Mouse (Mus musculus) liver, embryonic 16.5 days (tissue): ENCODE data around the gene Rhox11. TPM values are rescaled to one million over a fixed set of nuclear protein-coding genes. Genes with fewer than 3 reads are reported as not detected.
"Not testable (repeated sequence)": the region's sequence is repeated elsewhere in the genome, so short reads cannot be mapped to it uniquely, and the experiment has no call there.

Experiments used
- ATAC-seq: fragments of 200-750 bp; cut with Nextera tagmentation; 2 replicates; pipeline ENCODE4 v1.8.0; 2017; ENCODE audit warnings: low read depth, mild to moderate bottlenecking, moderate number of reproducible peaks, moderate library complexity
- H3K27ac ChIP-seq: fragments of 300-500 bp; sonication (generic); 2 replicates; pipeline ENCODE4 v1.5.1; 2014; ENCODE audit warnings: mild to moderate bottlenecking, low read length
- H3K27me3 ChIP-seq: fragments of 300-500 bp; sonication (generic); 2 replicates; pipeline ENCODE4 v1.6.1; 2014; ENCODE audit warnings: low read depth, low read length, mixed read lengths; ENCODE audit not compliant: control insufficient read depth, insufficient read depth
- H3K36me3 ChIP-seq: fragments of 300-500 bp; sonication (generic); 2 replicates; pipeline ENCODE4 v1.6.1; 2014; ENCODE audit warnings: mild to moderate bottlenecking; ENCODE audit not compliant: control insufficient read depth, insufficient read depth
- H3K4me1 ChIP-seq: fragments of 300-500 bp; sonication (generic); 2 replicates; pipeline ENCODE4 v1.6.1; 2014; ENCODE audit warnings: low read depth, low read length, mixed read lengths; ENCODE audit not compliant: control insufficient read depth
- H3K4me2 ChIP-seq: fragments of 300-500 bp; sonication (generic); 2 replicates; pipeline ENCODE4 v1.6.1; 2014; ENCODE audit warnings: low read depth, low read length, mixed read lengths
- H3K4me3 ChIP-seq: fragments of 300-500 bp; sonication (generic); 2 replicates; pipeline ENCODE4 v1.5.1; 2014; ENCODE audit warnings: low read depth, mild to moderate bottlenecking, low read length
- H3K9ac ChIP-seq: fragments of 300-500 bp; sonication (generic); 2 replicates; pipeline ENCODE4 v1.6.1; 2014; ENCODE audit warnings: low read depth, low read length
- H3K9me3 ChIP-seq: fragments of 300-500 bp; sonication (generic); replicated peaks from 2 replicates; pipeline ENCODE4 v1.6.1; 2016; ENCODE audit warnings: low read length; ENCODE audit not compliant: control insufficient read depth
- WGBS: fragments of 180-500 bp; shearing (Covaris S2); extraction: QIAGEN DNeasy Blood & Tissue Kit; methylation state at CpG from one replicate; pipeline ENCODE4 v1.1.7; 2014; ENCODE audit not compliant: insufficient replicate concordance; 5-methylcytosine and 5-hydroxymethylcytosine counted together
- polyA plus RNA-seq: library from polyadenylated mRNA; unstranded; fragments of >200 nt; fragmentation: Nextera tagmentation; extraction: Ambion mirVana; gene quantifications from 2 replicates; pipeline ENCODE4 v1.2.1, GENCODE M21; 2015

The Rhox11 gene
- not detected in 2 replicates for polyA plus RNA-seq

- no peaks in the 10 kb centered on the region for H3K27me3 ChIP-seq
- 68% methylated on average over 9 of the region's 9 CpGs for WGBS
- no peak for ATAC-seq
Observed at GRCm38 (mm10) chrX:38085041-38085440, at the start of gene Rhox11. Gene Rhox11 (minus strand): TSS chrX:38085141.

GRCm38 (mm10) chrX:38121478-38121877 lies 36.5 kb upstream of the Rhox11 start:
- Histone ChIP-seq H3K4me3 (no peak overlapping the region), H3K4me1 (no peaks in the 10 kb centered on the region), H3K36me3 (no peaks in the 10 kb centered on the region), H3K9me3 (no peaks in the 10 kb centered on the region), H3K27ac (no peak overlapping the region), H3K9ac (no peak overlapping the region), H3K4me2 (no peak overlapping the region), H3K27me3 (no peaks in the 10 kb centered on the region)
- WGBS: 78% methylated on average over 34 of the region's 34 CpGs
- ATAC-seq: no peak

More at GRCm38 (mm10) chrX:38085041-38085440, at the start of gene Rhox11:
- Histone ChIP-seq H3K4me1 (no peaks in the 10 kb centered on the region), H3K9me3 (no peaks in the 10 kb centered on the region), H3K4me2 (no peak within 1 kb of the TSS), H3K36me3 (no peaks in the 10 kb centered on the region), H3K27ac (no peak within 1 kb of the TSS), H3K9ac (no peak within 1 kb of the TSS), H3K4me3 (no peak within 1 kb of the TSS)

GRCm38 (mm10) chrX:38120982-38121381 lies 36.0 kb upstream of the Rhox11 start, which contains the start of gene Rhox13:
Gene Rhox13 (plus strand): TSS chrX:38121219.
- H3K4me1 ChIP-seq: no peaks in the 10 kb centered on the region
- no peak within 1 kb of the TSS for H3K4me3 ChIP-seq
- 82% methylated on average over 20 of the region's 20 CpGs for WGBS
- no peaks in the 10 kb centered on the region for H3K27me3 ChIP-seq
- ATAC-seq: no peak
- no peak within 1 kb of the TSS for H3K4me2 ChIP-seq
- no peaks in the 10 kb centered on the region for H3K36me3 ChIP-seq
- H3K9ac ChIP-seq: no peak within 1 kb of the TSS
- no peaks in the 10 kb centered on the region for H3K9me3 ChIP-seq
- no peak within 1 kb of the TSS for H3K27ac ChIP-seq

GRCm38 (mm10) chrX:38110807-38111206 lies 25.9 kb upstream of the Rhox11 start, which contains the start of gene Rhox12:
Gene Rhox12 (minus strand): TSS chrX:38110907.
- H3K9ac ChIP-seq: no peak within 1 kb of the TSS
- H3K27me3 ChIP-seq: no peaks in the 10 kb centered on the region
- no peaks in the 10 kb centered on the region for H3K36me3 ChIP-seq
- WGBS: 45% methylated on average over 4 of the region's 4 CpGs
- ATAC-seq: no peak
- no peak within 1 kb of the TSS for H3K4me3 ChIP-seq
- H3K4me1 ChIP-seq: no peaks in the 10 kb centered on the region
- no peaks in the 10 kb centered on the region for H3K9me3 ChIP-seq
- no peak within 1 kb of the TSS for H3K27ac ChIP-seq
- H3K4me2 ChIP-seq: no peak within 1 kb of the TSS

GRCm38 (mm10) chrX:38084226-38084625 lies 715 bp downstream of the Rhox11 start:
- no peaks in the 10 kb centered on the region for H3K36me3 ChIP-seq
- no peaks in the 10 kb centered on the region for H3K27me3 ChIP-seq
- no peak overlapping the region for H3K4me2 ChIP-seq
- H3K9ac ChIP-seq: no peak overlapping the region
- H3K9me3 ChIP-seq: no peaks in the 10 kb centered on the region
- H3K4me1 ChIP-seq: no peaks in the 10 kb centered on the region
- no peak for ATAC-seq
- no peak overlapping the region for H3K27ac ChIP-seq
- H3K4me3 ChIP-seq: no peak overlapping the region
- WGBS: 12% methylated on average over 12 of the region's 12 CpGs

GRCm38 (mm10) chrX:38066175-38066574 lies 18.8 kb downstream of the Rhox11 start, which contains the start of gene Rhox10:
Gene Rhox10 (plus strand): TSS chrX:38066475.
- H3K36me3 ChIP-seq: no peaks in the 10 kb centered on the region
- no peak within 1 kb of the TSS for H3K9ac ChIP-seq
- H3K4me3 ChIP-seq: no peak within 1 kb of the TSS
- no peaks in the 10 kb centered on the region; the same call in 1 of the 2 replicates for H3K9me3 ChIP-seq
- no peak within 1 kb of the TSS for H3K27ac ChIP-seq
- no peak within 1 kb of the TSS for H3K4me2 ChIP-seq
- H3K27me3 ChIP-seq: no peaks in the 10 kb centered on the region
- H3K4me1 ChIP-seq: no peaks in the 10 kb centered on the region
- no peak for ATAC-seq
- WGBS: 60% methylated on average over 11 of the region's 11 CpGs

GRCm38 (mm10) chrX:38061544-38061943 lies 23.4 kb downstream of the Rhox11 start:
- 0% methylated on average over 1 of the region's 1 CpGs for WGBS
- H3K9me3 ChIP-seq: no peaks in the 10 kb centered on the region
- no peak overlapping the region for H3K4me3 ChIP-seq
- no peaks in the 10 kb centered on the region for H3K27me3 ChIP-seq
- H3K9ac ChIP-seq: no peak overlapping the region
- H3K27ac ChIP-seq: no peak overlapping the region
- no peaks in the 10 kb centered on the region for H3K4me1 ChIP-seq
- no peaks in the 10 kb centered on the region for H3K36me3 ChIP-seq
- no peak overlapping the region for H3K4me2 ChIP-seq
- ATAC-seq: no peak

GRCm38 (mm10) chrX:38043014-38043413 lies 41.9 kb downstream of the Rhox11 start, which contains the start of gene Btg1-ps2:
Gene Btg1-ps2 (minus strand): TSS chrX:38043114.
- H3K36me3 ChIP-seq, H3K27me3 ChIP-seq, H3K27ac ChIP-seq, H3K4me2 ChIP-seq, H3K4me1 ChIP-seq, H3K9ac ChIP-seq, ATAC-seq, H3K4me3 ChIP-seq, H3K9me3 ChIP-seq: not testable (repeated sequence)

GRCm38 (mm10) chrX:38039666-38040065 lies 45.3 kb downstream of the Rhox11 start:
- Histone ChIP-seq H3K27ac (no peak overlapping the region), H3K27me3 (no peaks in the 10 kb centered on the region), H3K4me1 (no peaks in the 10 kb centered on the region), H3K4me2 (no peak overlapping the region), H3K36me3 (no peaks in the 10 kb centered on the region), H3K9ac (no peak overlapping the region), H3K4me3 (no peak overlapping the region), H3K9me3 (no peaks in the 10 kb centered on the region)
- ATAC-seq: no peak
- 71% methylated on average over 5 of the region's 5 CpGs for WGBS
